Mouse (Mus musculus) cerebellum, adult 2 months (tissue): ENCODE measurements around the gene Emp2. TPM values are rescaled to one million over a fixed set of nuclear protein-coding genes. Genes with fewer than 3 reads are reported as not detected.

ENCODE experiments used
- DNase-seq, 2 experiments: peaks; one replicate each; pipeline ENCODE4 v3.0.0; 2021
- H3K27ac ChIP-seq: fragments of 200-500 bp; 2 replicates; pipeline ENCODE4 v1.5.1; 2012; ENCODE audit warnings: low read length, control low read depth, inconsistent platforms; ENCODE audit not compliant: insufficient read depth
- H3K27me3 ChIP-seq: fragments of 200-500 bp; 2 replicates; pipeline ENCODE4 v1.6.1; 2012; ENCODE audit warnings: inconsistent platforms, mild to moderate bottlenecking, low read length, moderate library complexity; ENCODE audit not compliant: control insufficient read depth, insufficient read depth
- H3K4me1 ChIP-seq: fragments of 200-500 bp; 2 replicates; pipeline ENCODE4 v1.6.1; 2011; ENCODE audit warnings: low read length; ENCODE audit not compliant: control insufficient read depth, insufficient read depth
- H3K4me3 ChIP-seq: fragments of 200-500 bp; replicated peaks from 2 replicates; pipeline ENCODE3; 2011; ENCODE audit warnings: mild to moderate bottlenecking, low read depth, low read length, control low read depth; ENCODE audit not compliant: insufficient read depth
- CTCF ChIP-seq: fragments of 200-500 bp; IDR thresholded peaks from 2 replicates; pipeline ENCODE4 v1.5.1; 2011; ENCODE audit warnings: low read depth, mild to moderate bottlenecking, control low read depth, low read length, moderate library complexity, borderline replicate concordance; ENCODE audit not compliant: insufficient read depth
- POLR2A ChIP-seq: fragments of 200-500 bp; IDR thresholded peaks from 2 replicates; pipeline ENCODE4 v1.6.1; 2011; ENCODE audit warnings: low read length, control low read depth, borderline replicate concordance; ENCODE audit not compliant: insufficient read depth
- WGBS: fragments of 180-500 bp; shearing (Covaris S2); methylation state at CpG from one replicate; pipeline ENCODE4 v1.1.7; 2018; 5-methylcytosine and 5-hydroxymethylcytosine counted together
- polyA plus RNA-seq: library from polyadenylated mRNA; depleted of rRNA; stranded (reverse); fragments of >200 nt; gene quantifications from 2 replicates; pipeline ENCODE4 v1.2.3, GENCODE M21; 2012

The Emp2 gene
- polyA plus RNA-seq, 1 experiment: 16.2 TPM

GRCm38 (mm10) chr16:10347551-10347950, 33.8 kb upstream of the Emp2 start:
- DNase-seq: no peak

DNA sequence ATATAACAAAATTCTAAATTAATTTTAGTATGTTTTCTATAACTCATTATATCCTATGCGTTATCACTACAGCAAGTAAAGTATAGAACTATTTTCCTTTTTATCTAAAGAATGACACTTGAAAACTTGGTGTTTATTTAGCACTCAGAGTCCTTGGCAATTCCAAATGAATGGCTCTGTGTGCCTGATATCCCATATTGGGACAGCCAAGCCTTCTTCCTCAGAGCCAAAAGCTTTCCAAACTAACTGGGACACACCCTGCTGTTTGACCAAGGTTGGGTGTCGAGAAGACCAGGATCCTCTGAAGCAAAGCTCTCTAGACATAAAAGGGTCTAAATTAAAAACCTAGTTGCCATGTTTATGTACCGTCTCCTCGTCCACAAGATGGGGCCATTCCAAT, 27.3 kb upstream of the Emp2 start:
- H3K4me1 ChIP-seq: no peaks in the 10 kb centered on the region
- no peaks in the 10 kb centered on the region for H3K27me3 ChIP-seq
- no peak for DNase-seq
- no peak overlapping the region for H3K4me3 ChIP-seq
- TF ChIP-seq POLR2A (no peak), CTCF (no peak)
- no peak overlapping the region for H3K27ac ChIP-seq
- 77% methylated on average over 4 of the region's 4 CpGs for WGBS

More at GRCm38 (mm10) chr16:10347551-10347950, 33.8 kb upstream of the Emp2 start:
- WGBS: 37% methylated on average over 7 of the region's 7 CpGs
- Histone ChIP-seq H3K4me3 (no peak overlapping the region), H3K27me3 (no peaks in the 10 kb centered on the region), H3K4me1 (no peaks in the 10 kb centered on the region; the same call in 1 of the 2 replicates), H3K27ac (no peak overlapping the region)
- TF ChIP-seq CTCF: no peak
- TF ChIP-seq POLR2A: no peak

DNA sequence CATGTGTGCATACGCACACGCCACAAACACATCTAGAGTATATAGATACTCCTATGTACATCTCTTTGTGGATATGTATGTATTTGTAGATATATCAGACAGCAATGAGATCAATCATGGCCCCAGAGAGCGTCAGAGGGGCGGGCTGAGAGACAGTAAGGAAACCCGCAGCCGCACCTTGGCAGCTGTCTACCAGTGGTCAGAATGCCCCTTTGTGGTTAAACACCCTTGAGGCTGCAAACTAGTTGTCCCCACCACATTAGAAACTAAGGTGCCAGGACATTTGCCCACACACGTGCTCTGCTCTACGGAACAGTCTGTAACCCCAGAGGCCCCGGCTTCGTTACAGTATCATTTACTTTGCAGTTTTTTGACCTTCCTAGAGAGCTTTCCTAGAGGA, 26.2 kb upstream of the Emp2 start:
- TF ChIP-seq POLR2A (no peak), CTCF (no peak)
- WGBS: 93% methylated on average over 10 of the region's 10 CpGs
- Histone ChIP-seq H3K27me3 (no peaks in the 10 kb centered on the region), H3K4me1 (no peaks in the 10 kb centered on the region), H3K4me3 (no peak overlapping the region), H3K27ac (no peak overlapping the region)
- no peak for DNase-seq

DNA sequence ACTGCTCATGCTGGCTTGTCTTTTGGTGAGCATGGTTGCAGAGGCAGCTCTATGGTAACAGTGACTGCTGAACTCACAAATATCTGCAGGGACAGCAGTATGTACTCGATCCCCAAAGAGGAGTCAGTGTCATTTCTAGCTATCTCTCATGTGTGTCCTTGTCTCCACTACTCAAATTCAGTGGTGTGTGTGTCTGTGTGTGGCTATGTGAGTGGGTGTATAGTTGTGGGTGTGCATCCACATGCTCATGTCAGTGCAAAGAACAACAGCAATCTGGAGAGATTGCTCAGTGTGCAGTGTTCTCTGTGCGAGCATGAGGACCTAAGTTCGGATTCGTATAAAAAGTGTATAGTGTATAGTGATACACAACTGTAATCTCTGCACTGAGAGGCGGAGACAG, 24.8 kb upstream of the Emp2 start:
- no peak overlapping the region for H3K27ac ChIP-seq
- H3K4me1 ChIP-seq: no peaks in the 10 kb centered on the region
- TF ChIP-seq POLR2A (no peak), CTCF (no peak)
- 92% methylated on average over 5 of the region's 5 CpGs for WGBS
- no peak for DNase-seq
- H3K27me3 ChIP-seq: no peaks in the 10 kb centered on the region
- H3K4me3 ChIP-seq: no peak overlapping the region

DNA sequence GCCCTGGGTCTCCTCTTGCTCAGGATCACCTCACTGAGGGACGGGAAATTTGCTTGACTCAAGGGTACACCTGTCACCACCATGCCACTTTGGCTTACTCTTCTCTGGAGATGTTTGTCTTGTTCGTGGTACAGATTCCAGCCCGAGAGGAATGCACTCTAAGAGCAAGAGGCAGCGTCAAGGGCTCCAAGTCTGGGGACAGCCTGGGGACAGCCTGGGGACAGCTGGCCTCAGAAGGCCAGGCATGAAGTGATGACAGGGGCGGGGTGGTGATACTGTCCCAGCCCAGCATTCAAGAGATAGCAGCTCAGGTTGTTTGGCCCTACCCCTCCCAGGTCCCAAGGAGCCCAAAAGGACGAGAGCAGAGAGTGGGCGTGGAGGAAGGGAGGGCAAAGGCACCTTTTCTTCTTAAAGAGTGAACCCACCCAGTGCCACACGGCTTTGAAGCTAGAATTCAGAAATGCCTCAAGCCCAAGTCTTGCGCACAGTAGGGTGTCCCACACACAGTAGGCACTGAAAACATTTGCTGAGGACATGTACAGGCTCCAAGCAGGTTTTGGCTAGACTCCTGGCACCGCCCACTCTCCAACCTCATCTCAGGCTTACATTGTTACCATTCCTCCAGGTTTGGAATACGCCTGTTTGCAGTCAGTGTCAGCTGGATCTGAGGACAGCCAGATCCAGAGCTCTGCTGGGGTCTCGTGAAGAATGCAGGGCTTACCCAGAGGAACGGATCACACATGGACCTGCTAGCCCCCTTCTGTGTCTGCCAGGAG, 23.8 kb upstream of the Emp2 start:
- 69% methylated on average over 13 of the region's 13 CpGs for WGBS
- H3K27me3 ChIP-seq: no peaks in the 10 kb centered on the region
- H3K4me3 ChIP-seq: no peak overlapping the region
- no peak for DNase-seq
- no peak overlapping the region for H3K27ac ChIP-seq
- no peaks in the 10 kb centered on the region for H3K4me1 ChIP-seq
- TF ChIP-seq POLR2A: no peak
- TF ChIP-seq CTCF: no peak

DNA sequence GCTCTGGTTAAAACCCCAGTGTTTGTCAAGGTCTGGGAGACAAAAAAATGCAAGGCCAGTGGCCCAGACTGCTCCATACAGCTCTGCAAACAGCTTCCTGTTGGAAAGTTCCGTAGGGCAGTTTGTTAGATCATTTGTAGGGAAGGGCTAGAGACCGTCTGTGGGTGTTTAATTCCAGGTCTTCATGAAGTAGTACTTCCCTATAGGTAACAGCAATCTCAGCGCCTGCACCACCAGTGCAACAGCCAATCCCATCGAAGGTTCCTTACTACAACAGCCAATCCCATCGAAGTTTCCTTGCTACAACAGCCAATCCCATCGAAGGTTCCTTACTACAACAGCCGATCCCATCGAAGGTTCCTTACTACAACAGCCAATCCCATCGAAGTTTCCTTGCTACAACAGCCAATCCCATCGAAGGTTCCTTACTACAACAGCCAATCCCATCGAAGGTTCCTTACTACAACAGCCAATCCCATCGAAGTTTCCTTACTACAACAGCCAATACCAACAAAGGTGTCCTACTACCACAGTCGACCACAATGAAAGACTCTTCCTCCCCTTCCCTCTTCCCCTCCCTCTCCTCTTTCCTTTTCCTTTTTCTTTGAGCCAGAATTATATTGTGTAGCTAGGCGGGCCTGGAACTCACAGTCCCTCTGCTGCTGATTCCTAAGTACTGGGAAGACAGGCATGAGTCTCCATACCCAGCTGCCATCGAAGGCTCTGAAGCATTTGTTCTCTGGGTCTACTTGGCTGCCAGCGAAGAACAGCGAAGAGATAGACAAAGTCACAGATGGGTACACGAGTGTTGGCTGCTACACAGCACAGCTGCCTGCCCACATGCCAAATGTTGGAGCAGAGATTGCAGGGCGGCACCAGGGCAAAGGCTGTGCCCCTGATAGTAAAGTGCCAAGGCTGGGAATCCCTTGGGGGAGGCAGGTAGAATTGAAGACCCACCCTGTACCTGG, 23.0 kb upstream of the Emp2 start:
- Histone ChIP-seq H3K27ac (no peak overlapping the region), H3K4me1 (no peaks in the 10 kb centered on the region), H3K4me3 (no peak overlapping the region), H3K27me3 (no peaks in the 10 kb centered on the region)
- no peak for TF ChIP-seq POLR2A
- TF ChIP-seq CTCF: no peak
- DNase-seq: no peak
- 70% methylated on average over 19 of the region's 19 CpGs for WGBS

GRCm38 (mm10) chr16:10335953-10336352, 22.2 kb upstream of the Emp2 start:
- DNase-seq: no peak
- no peak for TF ChIP-seq CTCF
- TF ChIP-seq POLR2A: no peak
- Histone ChIP-seq H3K4me3 (no peak overlapping the region), H3K27me3 (no peaks in the 10 kb centered on the region), H3K4me1 (no peaks in the 10 kb centered on the region), H3K27ac (no peak overlapping the region)
- WGBS: 93% methylated on average over 2 of the region's 2 CpGs

DNA sequence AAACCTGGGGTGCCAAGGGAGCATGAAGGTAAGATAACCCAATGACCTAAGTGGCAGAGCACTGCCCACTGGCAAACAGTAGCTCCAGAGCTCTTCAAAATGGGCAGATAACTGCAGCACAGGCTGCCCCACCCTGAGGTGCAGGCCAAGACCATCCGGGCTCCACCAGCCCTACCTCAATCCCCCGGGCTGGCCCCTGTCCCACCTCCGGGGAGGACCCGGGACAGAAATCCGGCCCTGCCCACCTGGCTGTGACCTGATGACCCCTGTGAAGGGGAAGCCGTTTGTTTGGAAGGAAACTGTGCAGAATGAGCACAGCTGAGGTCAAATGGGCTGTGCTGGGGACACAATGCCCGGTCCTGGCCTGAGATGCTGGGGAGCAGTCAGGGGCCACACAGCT, 19.0 kb upstream of the Emp2 start:
- no peak overlapping the region for H3K27ac ChIP-seq
- no peaks in the 10 kb centered on the region for H3K27me3 ChIP-seq
- TF ChIP-seq POLR2A: no peak
- TF ChIP-seq CTCF: no peak
- 48% methylated on average over 7 of the region's 7 CpGs for WGBS
- H3K4me1 ChIP-seq: no peaks in the 10 kb centered on the region
- no peak for DNase-seq
- no peak overlapping the region for H3K4me3 ChIP-seq
